9 mouse cellular contexts compared by ENCODE assay signal in the genomic region with DNA sequence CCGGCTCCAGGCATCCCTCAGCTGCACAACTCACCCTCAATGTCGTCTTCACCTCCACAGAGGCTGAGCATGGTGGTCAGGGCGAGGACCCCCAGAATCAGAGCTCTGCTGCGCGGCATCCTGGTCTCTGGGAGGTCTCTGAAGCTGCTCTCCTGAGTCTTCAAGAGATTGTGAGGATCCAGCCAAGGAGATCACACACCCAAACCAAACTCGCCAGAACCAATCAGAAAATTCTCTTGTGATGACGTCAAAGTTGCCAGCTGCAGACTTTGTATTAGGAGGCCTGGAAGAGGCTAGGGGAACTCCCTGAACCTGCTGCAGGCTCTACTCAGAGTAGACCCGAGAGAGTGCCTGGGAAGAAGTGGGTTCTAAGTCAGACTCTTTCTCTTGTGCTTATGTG. TPM values are rescaled to one million over a fixed set of nuclear protein-coding genes. Genes with fewer than 3 reads are reported as not detected.
A peak's percentile ranks its signal among the peaks of the same experiment; 100 is the strongest.
DNase-seq lines count a peak whose midpoint lies in the region; ATAC-seq and TF ChIP-seq lines count a peak whose summit lies in the region.
"Had no signal": no experiment of that assay in that cellular context is flagged by ENCODE, and none has a peak within 500 bp of the region (broad histone marks: within the 10 kb centered on the region; RNA-seq: fewer than 3 reads in every experiment).

A gene (minus strand): TSS at position 176 of the 400 bp plus-strand sequence.

- in situ Hi-C loops in Patski (cut with MboI; ENCODE audit: low pct_unique_long_range_greater_than_20kb), result no loop called here

- no peak within 1 kb of the TSS for H3K4me2 ChIP-seq in liver, postnatal 0 days (ENCODE audit: low read depth, low read length)
- H3K4me2 ChIP-seq: heart, embryonic 15.5 days had no signal

- no peaks in the 10 kb centered on the region for H3K4me1 ChIP-seq in liver, postnatal 0 days (ENCODE audit: insufficient read depth)
- H3K4me1 ChIP-seq: heart, embryonic 15.5 days had no signal

- H3K9ac ChIP-seq in liver, postnatal 0 days (replicated peaks), result no peak within 1 kb of the TSS
- H3K9ac ChIP-seq: heart, embryonic 15.5 days had no signal

- POLR2A ChIA-PET in Patski (lab: Charles Lee), result no interaction called here

- no peaks in the 10 kb centered on the region for H3K36me3 ChIP-seq in liver, postnatal 0 days (replicated peaks; ENCODE audit: insufficient read depth, low read length)
- H3K36me3 ChIP-seq: heart, embryonic 15.5 days had no signal

- 18% methylated on average over 8 of the region's 8 CpGs for WGBS in liver, postnatal 0 days (ENCODE audit: insufficient replicate concordance)

- peak; percentile 31 for ATAC-seq in Patski
- peak; percentile 67 for ATAC-seq in granulocyte monocyte progenitor cell, adult 5-6 weeks (replicated peaks; ENCODE audit: poor library complexity, severe bottlenecking)
- peak; percentile 63 for ATAC-seq in liver, postnatal 0 days

- no peak for TF ChIP-seq CTCF in Patski (IDR thresholded peaks at IDR 0.05)
- no peak for TF ChIP-seq CTCF in liver, postnatal 0 days (IDR thresholded peaks at IDR 0.05; ENCODE audit: low read depth)

- DNase-seq in A20 (ENCODE audit: low read depth, low spot score), result peak; percentile 92
- no peak for DNase-seq in Patski (ENCODE audit: low read depth, low spot score)
- peak; percentile 44 to 62 for DNase-seq in cerebellum, postnatal 36 days
- peak; percentile 84 for DNase-seq in kidney, postnatal 10 days
- DNase-seq in liver, postnatal 0 days, result peak; percentile 66
- peak; percentile 83 for DNase-seq in retina, embryonic 14.5 days (ENCODE audit: low spot score)
- peak; percentile 75 for DNase-seq in thymus, postnatal 4 days

- no peak for TF ChIP-seq EP300 in liver, postnatal 0 days (IDR thresholded peaks at IDR 0.05; ENCODE audit: low read depth)

- H3K27ac ChIP-seq in liver, postnatal 0 days (ENCODE audit: low read depth), result no peak within 1 kb of the TSS
- H3K27ac ChIP-seq: heart, embryonic 15.5 days had no signal

- no peak within 1 kb of the TSS for H3K4me3 ChIP-seq in liver, postnatal 0 days (ENCODE audit: low read depth, low read length)
- H3K4me3 ChIP-seq: heart, embryonic 15.5 days had no signal

- H3K9me3 ChIP-seq in liver, postnatal 0 days (ENCODE audit: low read length), result no peaks in the 10 kb centered on the region
- H3K9me3 ChIP-seq: heart, embryonic 15.5 days had no signal

- CTCF ChIA-PET in Patski (lab: Charles Lee), result interaction anchor here (1.4 kb wide), 1 partner anchor 20 kb away, joined by 3 read pairs; no protein-coding TSS in a partner anchor

- peaks cover 35% of the 10 kb centered on the region for H3K27me3 ChIP-seq in Patski
- H3K27me3 ChIP-seq in liver, postnatal 0 days (ENCODE audit: insufficient read depth, low read length), result no peaks in the 10 kb centered on the region
- H3K27me3 ChIP-seq: heart, embryonic 15.5 days had no signal

RNA-seq across cellular contexts. Expression of the gene that starts here (rescaled TPM):
- polyA plus RNA-seq in Patski (2021), result not detected
- total RNA-seq in granulocyte monocyte progenitor cell, adult 5-6 weeks (2014; fragmentation: Nextera tagmentation), result 2.4 and 6.9 TPM in 2 replicates
- total RNA-seq in granulocyte monocyte progenitor cell, adult 5-6 weeks (2017), result 2.4 and 4.8 TPM in 2 replicates
- 12.0 and 15.3 TPM in 2 replicates for polyA plus RNA-seq in liver, postnatal 0 days (2015; fragmentation: Nextera tagmentation; extraction: Ambion mirVana)

Comparison
In these comparisons a context has a peak if more than half of its experiments do, and no peak if none do; other contexts are left out.
1. RNA of the gene that starts here (polyA plus RNA-seq): 12.0 to 15.3 TPM in liver, postnatal 0 days; not detected in Patski (single experiment); every median in the first group is over 10 times any median in the second.
2. Peak in ATAC-seq in Patski; RNA of the gene not detected or under 1 TPM.
3. Peak in every context shown above with its lines, with median percentiles within 50 percentile points of each other: ATAC-seq.